Comparison of ENCODE assay signal across 8 mouse cellular contexts in the genomic region with DNA sequence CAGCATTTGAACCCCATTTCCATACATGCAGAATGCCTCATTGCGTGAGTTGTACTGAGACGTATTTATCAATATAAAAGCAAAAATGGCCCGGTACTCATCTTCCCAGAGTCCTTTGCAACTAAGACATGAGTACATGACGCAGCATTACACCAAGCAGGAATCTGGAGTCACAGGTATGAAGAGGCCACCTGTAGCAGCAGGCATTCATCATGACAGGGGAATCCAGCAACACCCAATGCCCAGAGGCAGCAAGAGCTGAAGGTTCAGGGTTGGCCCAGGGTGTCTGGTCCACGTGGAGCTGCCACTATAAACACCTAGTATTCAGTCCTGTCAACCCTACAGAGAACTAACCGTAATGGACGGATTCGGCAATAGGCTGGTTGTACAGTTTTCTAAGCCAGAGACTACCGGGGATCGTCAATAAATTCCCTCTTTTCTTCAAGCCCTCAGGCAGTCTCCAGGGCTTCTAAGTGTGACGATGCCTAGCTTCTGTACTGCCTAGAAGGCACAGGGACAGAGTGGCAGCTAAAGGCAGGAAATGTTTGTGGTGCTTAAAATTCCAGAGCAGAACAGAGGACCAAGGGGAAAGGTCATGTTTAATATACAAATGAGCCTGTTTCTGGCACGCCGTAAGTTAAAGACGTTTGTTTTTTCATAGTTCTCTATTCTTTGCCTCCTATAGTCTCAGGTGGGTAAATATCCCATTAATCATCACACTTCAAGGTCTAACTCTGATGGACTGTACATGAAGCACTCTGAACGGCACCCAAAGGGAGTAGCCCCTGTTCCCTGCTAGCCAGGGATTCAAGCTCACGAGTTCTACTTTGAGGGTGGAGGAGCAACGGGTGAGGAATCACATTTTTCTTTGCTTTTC.
A peak's percentile ranks its signal among the peaks of the same experiment; 100 is the strongest.
DNase-seq lines count a peak whose midpoint lies in the region; ATAC-seq and TF ChIP-seq lines count a peak whose summit lies in the region.

No protein-coding gene starts in this region.

- H3K4me2 ChIP-seq in hindbrain, embryonic 14.5 days (replicated peaks), result no peak overlapping the region

- no peak for TF ChIP-seq POLR2A in embryonic fibroblast, embryonic 13.5 days (IDR thresholded peaks at IDR 0.05; ENCODE audit: low read depth, low read length)

- WGBS in hindbrain, embryonic 10.5 days, result 68% methylated on average over 17 of the region's 17 CpGs
- WGBS in hindbrain, embryonic 14.5 days, result 59% methylated on average over 17 of the region's 17 CpGs
- WGBS in limb, embryonic 10.5 days, result 60% methylated on average over 17 of the region's 17 CpGs

- TF ChIP-seq CTCF in embryonic fibroblast, embryonic 13.5 days (IDR thresholded peaks at IDR 0.05; ENCODE audit: borderline replicate concordance, insufficient read depth, low read length), result no peak

- H3K27ac ChIP-seq in hindbrain, embryonic 10.5 days, result 0 out of 2 replicates have a peak overlapping the region, but pooled peaks have one; percentile 23
- no peak overlapping the region; the same call in 1 of the 2 replicates for H3K27ac ChIP-seq in hindbrain, embryonic 14.5 days
- H3K27ac ChIP-seq in embryonic fibroblast, embryonic 13.5 days (ENCODE audit: insufficient read depth, low read length), result peak overlapping the region; percentile 30
- peak overlapping the region; percentile 58; the same call in 1 of the 2 replicates for H3K27ac ChIP-seq in limb, embryonic 10.5 days

- no peak overlapping the region for H3K4me3 ChIP-seq in hindbrain, embryonic 10.5 days
- no peak overlapping the region for H3K4me3 ChIP-seq in hindbrain, embryonic 14.5 days (replicated peaks; ENCODE audit: low read length)
- no peak overlapping the region for H3K4me3 ChIP-seq in embryonic fibroblast, embryonic 13.5 days (ENCODE audit: insufficient read depth, low read length)
- H3K4me3 ChIP-seq in limb, embryonic 10.5 days, result no peak overlapping the region

- H3K9me3 ChIP-seq in hindbrain, embryonic 10.5 days, result no peaks in the 10 kb centered on the region
- no peaks in the 10 kb centered on the region for H3K9me3 ChIP-seq in hindbrain, embryonic 14.5 days (ENCODE audit: control insufficient read depth, low read length)
- H3K9me3 ChIP-seq in limb, embryonic 10.5 days (replicated peaks), result no peaks in the 10 kb centered on the region

- no peak for ATAC-seq in hindbrain, embryonic 14.5 days (ENCODE audit: low FRiP score)
- no peak for ATAC-seq in inflammation-experienced regulatory T-cells, adult 6 months

- H3K4me1 ChIP-seq in hindbrain, embryonic 10.5 days (replicated peaks), result peaks cover 11% of the 10 kb centered on the region
- H3K4me1 ChIP-seq in hindbrain, embryonic 14.5 days (replicated peaks; ENCODE audit: control insufficient read depth, insufficient read depth, low read length), result peaks cover 12% of the 10 kb centered on the region
- peaks cover 12% of the 10 kb centered on the region for H3K4me1 ChIP-seq in embryonic fibroblast, embryonic 13.5 days (ENCODE audit: control insufficient read depth, insufficient read depth, low read length)
- H3K4me1 ChIP-seq in limb, embryonic 10.5 days, result peaks cover 18% of the 10 kb centered on the region

- H3K9ac ChIP-seq in hindbrain, embryonic 14.5 days, result no peak overlapping the region

- H3K27me3 ChIP-seq in hindbrain, embryonic 10.5 days (ENCODE audit: insufficient read depth, poor library complexity, severe bottlenecking), result no peaks in the 10 kb centered on the region
- H3K27me3 ChIP-seq in hindbrain, embryonic 14.5 days (ENCODE audit: control insufficient read depth, insufficient read depth, low read length), result no peaks in the 10 kb centered on the region
- H3K27me3 ChIP-seq in limb, embryonic 10.5 days (ENCODE audit: low read depth, poor library complexity, severe bottlenecking), result no peaks in the 10 kb centered on the region

- H3K36me3 ChIP-seq in hindbrain, embryonic 10.5 days, result no peaks in the 10 kb centered on the region
- no peaks in the 10 kb centered on the region for H3K36me3 ChIP-seq in hindbrain, embryonic 14.5 days (replicated peaks; ENCODE audit: control insufficient read depth, insufficient read depth)
- no peaks in the 10 kb centered on the region for H3K36me3 ChIP-seq in limb, embryonic 10.5 days

- DNase-seq in hindbrain, embryonic 10.5 days (ENCODE audit: low spot score), result no peak
- no peak for DNase-seq in hindbrain, embryonic 14.5 days (ENCODE audit: low spot score)
- no peak for DNase-seq in limb, embryonic 10.5 days (ENCODE audit: low spot score)
- peak; percentile 40 for DNase-seq in mesoderm, embryonic 11.5 days (ENCODE audit: low read depth, low spot score)
- DNase-seq in adrenal gland, adult 18-20 months (ENCODE audit: low spot score in 2 of 2), result no peak
- DNase-seq in gastrocnemius, postnatal 4 days (ENCODE audit: low spot score in 2 of 2), result no peak
